Mouse (Mus musculus) ES-Bruce4 (cell line): ENCODE results near the gene Myl12a.

Source experiments
- CTCF ChIP-seq: IDR thresholded peaks from one replicate; pipeline ENCODE4 v1.8.1; 2011; ENCODE audit warnings: low read depth, low read length
- EP300 ChIP-seq: IDR thresholded peaks from 2 replicates; pipeline ENCODE4 v1.6.1; 2011; ENCODE audit warnings: low read depth, low read length; ENCODE audit not compliant: insufficient read depth

DNA sequence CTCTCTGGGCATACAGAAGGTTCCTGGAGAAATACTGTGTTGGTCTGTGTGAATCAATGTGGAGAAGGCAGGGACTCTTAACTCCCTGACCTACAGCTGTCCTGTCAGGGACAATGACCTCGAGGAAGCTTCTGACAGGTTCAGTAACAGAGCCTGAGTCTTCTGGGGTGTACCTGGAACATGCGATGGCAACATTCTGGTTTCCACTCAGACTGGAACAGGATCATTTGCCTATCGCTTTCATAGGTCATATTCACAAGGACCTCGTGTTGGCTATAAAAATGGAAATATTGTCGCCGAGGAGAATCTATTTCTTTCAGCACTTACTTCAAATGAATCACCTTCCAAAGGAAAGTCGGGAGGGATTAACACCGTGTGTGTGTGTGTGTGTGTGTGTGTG is 23.2 kb upstream of the Myl12a start:
- no peak for TF ChIP-seq CTCF
- no peak for TF ChIP-seq EP300
